Mouse (Mus musculus) regulatory T cell (primary cell): ENCODE data around the gene Myo9a.
"Not testable (repeated sequence)": the region's sequence is repeated elsewhere in the genome, so short reads cannot be mapped to it uniquely, and the experiment has no call there.

Experiments used
- in situ Hi-C: fragments of 300-600 bp; cut with MboI, MseI; formaldehyde crosslinking; loops from one replicate; pipeline ENCODE4 v1.15.1; 2025; ENCODE audit warnings: high pct_unique_total_duplicates

Gene Myo9a

GRCm38 (mm10) chr9:59948691-59949250 lies 198.1 kb downstream of the Myo9a start:
- in situ Hi-C loops = loop anchor here (25.0 kb wide), 2 partner anchors 1289 to 1989 kb away; partner anchors contain the start of gene Kif23

- in situ Hi-C loops = loop anchor here (25.0 kb wide), 2 partner anchors 1288 to 1988 kb away; partner anchors contain the start of gene Kif23
These were observed 198.8 kb downstream of the Myo9a start for GRCm38 (mm10) chr9:59949511-59949910.

DNA sequence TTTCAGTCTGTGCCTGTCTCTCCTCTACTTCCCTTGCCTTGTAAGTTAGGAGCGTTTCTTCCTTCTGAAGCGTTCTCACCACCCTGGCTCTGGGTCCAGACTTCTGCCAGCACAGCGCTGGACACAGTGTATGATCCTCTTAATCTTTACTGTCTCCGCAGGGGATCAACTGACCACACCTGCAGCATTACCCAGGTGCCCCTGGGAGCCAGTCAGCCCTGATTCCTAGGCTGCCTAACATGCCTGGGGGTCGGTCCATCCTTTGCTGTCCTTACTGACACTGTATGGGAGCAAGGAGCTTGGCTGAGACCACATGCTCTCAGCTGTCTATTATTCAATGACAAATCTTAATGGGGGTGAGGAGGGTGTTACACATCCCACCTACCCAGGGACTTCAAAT lies 199.3 kb downstream of the Myo9a start:
- in situ Hi-C loops = loop anchor here (25.0 kb wide), 2 partner anchors 1287 to 1987 kb away; partner anchors contain the start of gene Kif23

DNA sequence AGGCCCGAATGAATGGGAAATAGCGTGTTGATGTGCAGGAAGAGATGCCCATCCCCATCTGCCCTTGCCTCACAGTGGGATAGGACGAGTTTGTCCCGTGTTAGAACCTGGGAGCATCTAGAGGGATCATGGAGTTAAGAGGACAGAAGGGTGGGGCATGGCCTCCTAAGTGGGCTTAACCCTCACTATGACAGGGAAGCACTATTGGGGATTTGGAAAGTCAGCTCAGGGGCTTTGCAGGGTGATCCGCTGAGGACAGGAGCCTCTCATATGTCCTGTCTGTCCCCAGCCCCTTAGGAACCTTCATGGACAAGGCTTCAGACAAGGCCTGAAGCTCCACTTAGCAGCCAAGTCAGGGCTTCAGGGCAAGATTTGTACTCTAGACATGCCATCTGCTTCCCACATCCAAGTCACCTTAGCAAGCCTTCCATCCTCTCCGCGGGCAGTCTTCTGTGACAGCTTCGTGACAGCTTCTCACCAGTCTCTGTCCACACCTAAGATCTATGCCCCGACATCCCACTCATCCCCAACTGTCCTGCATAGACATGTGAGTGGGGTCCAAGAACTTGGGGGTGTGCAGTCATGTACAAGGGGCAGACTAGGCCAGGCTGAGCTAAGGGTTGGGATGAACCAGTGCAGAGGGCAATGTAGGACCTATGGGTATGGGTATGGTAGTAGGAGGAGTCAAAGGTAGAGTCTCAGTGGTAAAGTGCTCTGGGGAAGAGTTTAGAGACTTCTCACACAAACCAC lies 200.5 kb downstream of the Myo9a start:
- in situ Hi-C loops = no loop called here

DNA sequence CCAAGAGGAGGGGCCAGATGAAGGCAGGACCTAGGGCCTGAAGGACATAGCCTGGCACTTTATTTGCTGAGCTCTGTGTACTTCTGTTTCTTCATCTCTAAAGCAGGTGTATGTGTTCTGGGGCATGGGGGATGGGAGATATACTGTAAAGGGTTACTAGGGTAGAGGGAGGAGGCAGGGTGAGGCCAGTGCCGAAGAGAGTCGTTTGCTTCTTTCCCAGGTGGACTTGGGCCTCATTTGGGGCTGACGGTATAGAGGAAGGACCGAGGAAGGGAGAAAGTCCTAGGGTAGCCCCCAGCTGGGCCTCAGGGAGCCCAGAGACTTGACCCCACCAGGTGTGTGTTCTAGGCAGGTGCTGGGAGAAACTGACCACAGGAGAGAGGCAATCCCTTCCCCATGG lies 201.2 kb downstream of the Myo9a start:
- in situ Hi-C loops = no loop called here

DNA sequence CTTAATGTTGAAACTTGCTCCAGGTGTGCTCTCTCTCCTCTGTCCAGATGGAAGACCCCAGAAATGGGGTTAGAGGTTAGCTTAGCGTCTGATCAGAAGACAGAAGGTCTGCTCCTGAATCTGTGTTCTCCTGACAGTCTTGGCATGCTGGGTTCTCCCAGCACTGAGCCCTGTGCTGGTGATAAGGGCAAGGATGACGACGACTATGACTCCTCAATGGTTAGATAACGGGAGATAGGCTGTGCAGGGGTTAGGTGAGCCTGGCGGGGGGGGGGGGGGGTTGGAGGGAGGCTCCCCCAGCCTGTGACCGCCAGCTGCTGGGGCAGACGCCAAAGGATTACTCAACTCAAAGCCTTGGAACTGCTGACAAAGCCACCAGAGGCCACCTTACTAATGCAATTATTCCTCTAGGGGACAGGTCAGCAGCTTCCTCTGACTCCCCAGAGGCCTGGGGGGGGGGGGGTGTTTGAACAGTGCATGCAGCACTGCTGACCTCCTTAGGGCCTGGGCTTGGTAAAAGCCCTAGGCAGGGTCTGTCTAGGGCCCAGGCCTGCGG lies 201.9 kb downstream of the Myo9a start:
- in situ Hi-C loops = no loop called here

GRCm38 (mm10) chr9:59953556-59953955 lies 202.9 kb downstream of the Myo9a start:
- in situ Hi-C loops = no loop called here

DNA sequence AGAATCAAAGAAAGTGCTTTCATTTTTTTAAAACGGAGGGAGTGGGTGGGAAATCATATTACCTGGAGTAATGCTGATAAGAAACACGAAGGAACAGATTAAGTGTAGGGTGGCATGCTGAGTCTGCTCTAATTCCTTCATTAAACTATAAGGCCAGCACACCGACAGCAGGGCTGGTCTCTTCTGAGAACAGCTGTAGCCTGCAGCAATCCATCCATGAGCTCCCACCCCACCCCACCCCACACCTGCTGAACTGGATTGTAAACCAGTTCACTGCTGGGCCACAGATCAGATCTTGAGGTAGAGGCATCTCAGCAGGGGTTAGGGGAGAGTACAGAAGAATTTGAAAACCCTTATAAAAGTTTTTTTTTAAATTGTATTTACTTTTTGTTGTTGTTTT lies 204.5 kb downstream of the Myo9a start:
- in situ Hi-C loops = no loop called here

- in situ Hi-C loops = no loop called here
These were observed 205.0 kb downstream of the Myo9a start for GRCm38 (mm10) chr9:59955692-59956091.

DNA sequence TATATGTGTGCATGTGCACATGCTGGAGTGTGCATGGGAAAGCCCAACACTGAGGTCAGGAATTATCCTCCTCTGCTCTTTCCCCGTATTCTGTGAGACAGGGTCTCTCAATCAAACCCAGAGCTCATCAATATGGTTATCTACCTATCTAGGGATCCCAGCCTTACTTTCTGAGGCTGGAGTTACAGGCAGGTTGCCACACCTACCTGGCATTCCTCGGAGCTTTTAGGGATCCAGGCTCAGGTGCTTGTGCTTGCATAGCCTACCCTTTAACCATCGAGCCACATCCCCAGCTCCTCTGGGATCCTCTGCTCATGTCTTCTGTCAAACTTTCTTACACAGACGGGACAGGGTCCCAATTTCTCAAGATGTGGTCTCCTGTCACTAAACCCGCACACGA lies 205.8 kb downstream of the Myo9a start:
- in situ Hi-C loops = no loop called here

DNA sequence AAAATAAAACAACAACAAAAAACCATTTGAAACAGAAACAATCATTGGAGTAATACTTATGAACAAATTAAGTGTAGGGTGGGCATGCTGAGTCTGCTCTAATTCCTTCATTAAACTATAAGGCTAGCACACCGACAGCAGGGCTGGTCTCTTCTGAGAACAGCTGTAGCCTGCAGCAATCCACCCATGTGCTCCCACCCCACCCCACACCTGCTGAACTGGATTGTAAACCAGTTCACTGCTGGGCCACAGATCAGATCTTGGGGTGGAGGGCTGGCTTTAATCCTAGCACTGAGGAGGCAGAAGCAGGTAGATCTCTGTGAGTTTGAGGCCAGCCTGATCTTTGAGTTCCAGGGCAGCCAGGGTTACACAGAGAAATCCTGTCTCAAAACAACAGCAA lies 207.4 kb downstream of the Myo9a start:
- in situ Hi-C loops = not testable (repeated sequence)

- in situ Hi-C loops = no loop called here
These were observed 208.6 kb downstream of the Myo9a start for GRCm38 (mm10) chr9:59959276-59959675.

GRCm38 (mm10) chr9:59960559-59960958 lies 209.9 kb downstream of the Myo9a start, which contains the start of gene Nr2e3:
Nr2e3 (minus strand) TSS chr9:59960659.
- in situ Hi-C loops = no loop called here

GRCm38 (mm10) chr9:59961201-59961955 lies 210.7 kb downstream of the Myo9a start:
- in situ Hi-C loops = no loop called here

- in situ Hi-C loops = no loop called here
These were observed 213.7 kb downstream of the Myo9a start for GRCm38 (mm10) chr9:59964367-59964766.

- in situ Hi-C loops = loop anchor here (5.0 kb wide), 1 partner anchor 243 kb away; no protein-coding TSS in a partner anchor
These were observed 214.3 kb downstream of the Myo9a start for GRCm38 (mm10) chr9:59965046-59965445.

GRCm38 (mm10) chr9:59969383-59969782 lies 218.7 kb downstream of the Myo9a start:
- in situ Hi-C loops = loop anchor here (5.0 kb wide), 1 partner anchor 247 kb away; no protein-coding TSS in a partner anchor

- in situ Hi-C loops = no loop called here
These were observed 220.6 kb downstream of the Myo9a start for GRCm38 (mm10) chr9:59971263-59971662.
